Mouse (Mus musculus) forebrain, embryonic 16.5 days (tissue): ENCODE data around the gene Ninl. TPM values are rescaled to one million over a fixed set of nuclear protein-coding genes. Genes with fewer than 3 reads are reported as not detected.

Experiments
- ATAC-seq: fragments of 200-750 bp; cut with Nextera tagmentation; 2 replicates; pipeline ENCODE4 v1.8.0; 2017; ENCODE audit warnings: mild to moderate bottlenecking, moderate library complexity
- H3K27ac ChIP-seq: fragments of 300-500 bp; sonication (generic); 2 replicates; pipeline ENCODE4 v1.5.1; 2014; ENCODE audit warnings: low read length, control low read depth
- H3K27me3 ChIP-seq: fragments of 300-500 bp; sonication (generic); replicated peaks from 2 replicates; pipeline ENCODE4 v1.6.1; 2014; ENCODE audit warnings: low read length; ENCODE audit not compliant: control insufficient read depth, insufficient read depth
- H3K36me3 ChIP-seq: fragments of 300-500 bp; sonication (generic); 2 replicates; pipeline ENCODE4 v1.6.1; 2014; ENCODE audit not compliant: control insufficient read depth, insufficient read depth
- H3K4me1 ChIP-seq: fragments of 300-500 bp; sonication (generic); replicated peaks from 2 replicates; pipeline ENCODE4 v1.6.1; 2014; ENCODE audit warnings: low read length; ENCODE audit not compliant: control insufficient read depth, insufficient read depth
- H3K4me2 ChIP-seq: fragments of 300-500 bp; sonication (generic); 2 replicates; pipeline ENCODE4 v1.6.1; 2014; ENCODE audit warnings: mild to moderate bottlenecking, low read length, control low read depth
- H3K4me3 ChIP-seq: fragments of 300-500 bp; sonication (generic); replicated peaks from 2 replicates; pipeline ENCODE4 v1.5.1; 2014; ENCODE audit warnings: mild to moderate bottlenecking, low read length, control low read depth
- H3K9ac ChIP-seq: fragments of 300-500 bp; sonication (generic); replicated peaks from 2 replicates; pipeline ENCODE4 v1.6.1; 2014; ENCODE audit warnings: low read depth, low read length, control low read depth
- H3K9me3 ChIP-seq: fragments of 300-500 bp; sonication (generic); 2 replicates; pipeline ENCODE4 v1.6.1; 2016; ENCODE audit warnings: low read length; ENCODE audit not compliant: control insufficient read depth
- WGBS: fragments of 180-500 bp; shearing (Covaris S2); extraction: QIAGEN DNeasy Blood & Tissue Kit; methylation state at CpG from one replicate; pipeline ENCODE4 v1.1.7; 2014; 5-methylcytosine and 5-hydroxymethylcytosine counted together
- polyA plus RNA-seq: library from polyadenylated mRNA; unstranded; fragments of >200 nt; fragmentation: Nextera tagmentation; extraction: Ambion mirVana; gene quantifications from 2 replicates; pipeline ENCODE4 v1.2.1, GENCODE M21; 2015

Gene Ninl
- polyA plus RNA-seq, 1 experiment from 2014 or later: 12.0 TPM

- Histone ChIP-seq H3K4me2 (no peak overlapping the region), H3K4me1 (no peaks in the 10 kb centered on the region), H3K36me3 (peaks cover 3% of the 10 kb centered on the region; the same call in 1 of the 2 replicates), H3K9ac (no peak overlapping the region), H3K9me3 (no peaks in the 10 kb centered on the region), H3K4me3 (no peak overlapping the region), H3K27ac (no peak overlapping the region), H3K27me3 (no peaks in the 10 kb centered on the region)
- WGBS: 98% methylated on average over 2 of the region's 2 CpGs
- ATAC-seq: no peak
Observed at GRCm38 (mm10) chr2:150969231-150969630, 70.0 kb downstream of the Ninl start.

- Histone ChIP-seq H3K4me3 (no peak overlapping the region), H3K4me1 (no peaks in the 10 kb centered on the region), H3K27ac (no peak overlapping the region), H3K9ac (no peak overlapping the region), H3K27me3 (no peaks in the 10 kb centered on the region), H3K4me2 (no peak overlapping the region), H3K9me3 (no peaks in the 10 kb centered on the region), H3K36me3 (no peaks in the 10 kb centered on the region)
- no peak for ATAC-seq
- WGBS: 93% methylated on average over 2 of the region's 2 CpGs
Observed at GRCm38 (mm10) chr2:150967491-150967890, 71.7 kb downstream of the Ninl start.

GRCm38 (mm10) chr2:150965951-150966350 is 73.2 kb downstream of the Ninl start:
- Histone ChIP-seq H3K4me3 (no peak overlapping the region), H3K9ac (no peak overlapping the region), H3K9me3 (no peaks in the 10 kb centered on the region), H3K4me1 (no peaks in the 10 kb centered on the region), H3K27me3 (no peaks in the 10 kb centered on the region), H3K4me2 (no peak overlapping the region), H3K27ac (no peak overlapping the region), H3K36me3 (no peaks in the 10 kb centered on the region)
- 93% methylated on average over 10 of the region's 10 CpGs for WGBS
- ATAC-seq: no peak

- H3K27ac ChIP-seq: no peak overlapping the region
- WGBS: 85% methylated on average over 3 of the region's 3 CpGs
- H3K4me1 ChIP-seq: no peaks in the 10 kb centered on the region
- H3K27me3 ChIP-seq: no peaks in the 10 kb centered on the region
- no peaks in the 10 kb centered on the region for H3K9me3 ChIP-seq
- ATAC-seq: no peak
- H3K36me3 ChIP-seq: no peaks in the 10 kb centered on the region
- no peak overlapping the region for H3K9ac ChIP-seq
- no peak overlapping the region for H3K4me2 ChIP-seq
- no peak overlapping the region for H3K4me3 ChIP-seq
Observed at GRCm38 (mm10) chr2:150964641-150965040, 74.5 kb downstream of the Ninl start.

GRCm38 (mm10) chr2:150963246-150963645 is 75.9 kb downstream of the Ninl start:
- no peak for ATAC-seq
- Histone ChIP-seq H3K27me3 (no peaks in the 10 kb centered on the region), H3K4me3 (no peak overlapping the region), H3K36me3 (peaks cover 3% of the 10 kb centered on the region; the same call in 1 of the 2 replicates), H3K27ac (no peak overlapping the region), H3K4me1 (no peaks in the 10 kb centered on the region), H3K4me2 (no peak overlapping the region), H3K9ac (no peak overlapping the region), H3K9me3 (no peaks in the 10 kb centered on the region)
- WGBS: 87% methylated on average over 3 of the region's 3 CpGs

GRCm38 (mm10) chr2:150959521-150959920 is 79.7 kb downstream of the Ninl start:
- WGBS: 91% methylated on average over 10 of the region's 10 CpGs
- Histone ChIP-seq H3K36me3 (peaks cover 3% of the 10 kb centered on the region; the same call in 1 of the 2 replicates), H3K4me2 (no peak overlapping the region), H3K9ac (no peak overlapping the region), H3K27me3 (no peaks in the 10 kb centered on the region), H3K9me3 (no peaks in the 10 kb centered on the region), H3K4me3 (no peak overlapping the region), H3K4me1 (no peaks in the 10 kb centered on the region), H3K27ac (no peak overlapping the region)
- no peak for ATAC-seq

- no peaks in the 10 kb centered on the region for H3K9me3 ChIP-seq
- no peaks in the 10 kb centered on the region for H3K4me1 ChIP-seq
- WGBS: 77% methylated on average over 1 of the region's 1 CpGs
- no peak overlapping the region for H3K9ac ChIP-seq
- no peak overlapping the region for H3K27ac ChIP-seq
- H3K4me3 ChIP-seq: no peak overlapping the region
- H3K36me3 ChIP-seq: peaks cover 7% of the 10 kb centered on the region; the same call in 1 of the 2 replicates
- no peaks in the 10 kb centered on the region for H3K27me3 ChIP-seq
- H3K4me2 ChIP-seq: no peak overlapping the region
- ATAC-seq: no peak
Observed at GRCm38 (mm10) chr2:150955859-150956258, 83.3 kb downstream of the Ninl start.

- 96% methylated on average over 2 of the region's 2 CpGs for WGBS
- no peak overlapping the region for H3K4me2 ChIP-seq
- no peak overlapping the region for H3K4me3 ChIP-seq
- no peak overlapping the region for H3K27ac ChIP-seq
- peaks cover 7% of the 10 kb centered on the region for H3K36me3 ChIP-seq
- H3K9me3 ChIP-seq: no peaks in the 10 kb centered on the region
- no peak overlapping the region for H3K9ac ChIP-seq
- no peaks in the 10 kb centered on the region for H3K4me1 ChIP-seq
- ATAC-seq: no peak
- H3K27me3 ChIP-seq: no peaks in the 10 kb centered on the region
Observed at GRCm38 (mm10) chr2:150951201-150951600, 88.0 kb downstream of the Ninl start.

- peaks cover 7% of the 10 kb centered on the region for H3K36me3 ChIP-seq
- no peak for ATAC-seq
- H3K4me3 ChIP-seq: no peak overlapping the region
- H3K27ac ChIP-seq: no peak overlapping the region
- no peaks in the 10 kb centered on the region for H3K4me1 ChIP-seq
- H3K9ac ChIP-seq: no peak overlapping the region
- WGBS: 95% methylated on average over 6 of the region's 6 CpGs
- H3K4me2 ChIP-seq: no peak overlapping the region
- H3K27me3 ChIP-seq: no peaks in the 10 kb centered on the region
- no peaks in the 10 kb centered on the region for H3K9me3 ChIP-seq
Observed at GRCm38 (mm10) chr2:150950056-150950455, 89.1 kb downstream of the Ninl start.

GRCm38 (mm10) chr2:150949652-150950051 is 89.5 kb downstream of the Ninl start:
- H3K27me3 ChIP-seq: no peaks in the 10 kb centered on the region
- 95% methylated on average over 3 of the region's 3 CpGs for WGBS
- peaks cover 7% of the 10 kb centered on the region for H3K36me3 ChIP-seq
- H3K4me1 ChIP-seq: no peaks in the 10 kb centered on the region
- no peak overlapping the region for H3K9ac ChIP-seq
- no peak overlapping the region for H3K4me2 ChIP-seq
- H3K4me3 ChIP-seq: no peak overlapping the region
- ATAC-seq: no peak
- no peak overlapping the region for H3K27ac ChIP-seq
- H3K9me3 ChIP-seq: no peaks in the 10 kb centered on the region
